Mouse (Mus musculus): ENCODE data around the gene Wdpcp. TPM values are rescaled to one million over a fixed set of nuclear protein-coding genes. Genes with fewer than 3 reads are reported as not detected.

The Wdpcp gene
- polyA plus RNA-seq, 2 experiments: 0.73 to 0.96 TPM

- no peak for DNase-seq (ENCODE audit: low read depth in 3 of 3, low spot score in 3 of 3)
- Histone ChIP-seq H3K9me3 (ENCODE audit: control insufficient read depth, low read length) (no peaks in the 10 kb centered on the region), H3K36me3 (replicated peaks; ENCODE audit: control insufficient read depth, insufficient read depth, low read depth) (no peaks in the 10 kb centered on the region), H3K4me3 (ENCODE audit: insufficient read depth in 1 of 2, low read depth in 2 of 2, low read length in 2 of 2) (no peak overlapping the region), H3K4me2 (ENCODE audit: low read depth) (no peak overlapping the region), H3K27me3 (ENCODE audit: control insufficient read depth, insufficient read depth, low read length) (no peaks in the 10 kb centered on the region), H3K27ac (no peak overlapping the region), H3K4me1 (replicated peaks; ENCODE audit: control insufficient read depth in 2 of 2, insufficient read depth in 2 of 2, low read length in 1 of 2) (peaks cover 4 to 8% of the 10 kb centered on the region in 2 experiments), H3K9ac (replicated peaks) (no peak overlapping the region)
- TF ChIP-seq CTCF (IDR thresholded peaks at IDR 0.05; ENCODE audit: low read depth) (no peak), EP300 (IDR thresholded peaks at IDR 0.05; ENCODE audit: low read depth) (no peak)
- no peak for ATAC-seq (ENCODE audit: insufficient read depth)
- 57% methylated on average over 2 of the region's 2 CpGs for WGBS (ENCODE audit: insufficient replicate concordance)
Observed at GRCm38 (mm10) chr11:21549052-21549451, 23.0 kb upstream of the Wdpcp start.

- no peak for DNase-seq (ENCODE audit: low read depth in 3 of 3, low spot score in 3 of 3)
- 4% methylated on average over 4 of the region's 4 CpGs for WGBS (ENCODE audit: insufficient replicate concordance)
- H3K4me2 ChIP-seq (ENCODE audit: low read depth): peak overlapping the region; percentile 58
- no peaks in the 10 kb centered on the region for H3K36me3 ChIP-seq (replicated peaks; ENCODE audit: control insufficient read depth, insufficient read depth, low read depth)
- no peaks in the 10 kb centered on the region for H3K27me3 ChIP-seq (ENCODE audit: control insufficient read depth, insufficient read depth, low read length)
- ATAC-seq (ENCODE audit: insufficient read depth): peak; percentile 56; the same call in 1 of the 2 replicates
- H3K27ac ChIP-seq: no peak overlapping the region
- peak overlapping the region in 1 of 2 experiments; percentile 43; a peak in 2 of 4 replicates for H3K4me3 ChIP-seq (ENCODE audit: insufficient read depth in 1 of 2, low read depth in 2 of 2, low read length in 2 of 2)
- TF ChIP-seq CTCF (IDR thresholded peaks at IDR 0.05; ENCODE audit: low read depth) (no peak), EP300 (IDR thresholded peaks at IDR 0.05; ENCODE audit: low read depth) (no peak)
- H3K9ac ChIP-seq (replicated peaks): peak overlapping the region; percentile 51
- H3K4me1 ChIP-seq (replicated peaks; ENCODE audit: control insufficient read depth in 2 of 2, insufficient read depth in 2 of 2, low read length in 1 of 2): peaks cover 4 to 8% of the 10 kb centered on the region in 2 experiments
- H3K9me3 ChIP-seq (ENCODE audit: control insufficient read depth, low read length): no peaks in the 10 kb centered on the region
Observed at GRCm38 (mm10) chr11:21549754-21550153, 22.3 kb upstream of the Wdpcp start.

GRCm38 (mm10) chr11:21550222-21551173 lies 21.5 kb upstream of the Wdpcp start:
- H3K4me1 ChIP-seq (replicated peaks; ENCODE audit: control insufficient read depth in 2 of 2, insufficient read depth in 2 of 2, low read length in 1 of 2): peaks cover 4 to 8% of the 10 kb centered on the region in 2 experiments
- peak overlapping the region in 1 of 2 experiments; percentile 43; a peak in 2 of 4 replicates for H3K4me3 ChIP-seq (ENCODE audit: insufficient read depth in 1 of 2, low read depth in 2 of 2, low read length in 2 of 2)
- 64% methylated on average over 12 of the region's 12 CpGs for WGBS (ENCODE audit: insufficient replicate concordance)
- no peaks in the 10 kb centered on the region for H3K36me3 ChIP-seq (replicated peaks; ENCODE audit: control insufficient read depth, insufficient read depth, low read depth)
- ATAC-seq (ENCODE audit: insufficient read depth): peak; percentile 39; the same call in 1 of the 2 replicates
- no peaks in the 10 kb centered on the region for H3K27me3 ChIP-seq (ENCODE audit: control insufficient read depth, insufficient read depth, low read length)
- TF ChIP-seq EP300 (IDR thresholded peaks at IDR 0.05; ENCODE audit: low read depth) (no peak), CTCF (IDR thresholded peaks at IDR 0.05; ENCODE audit: low read depth) (no peak)
- H3K9me3 ChIP-seq (ENCODE audit: control insufficient read depth, low read length): no peaks in the 10 kb centered on the region
- peak overlapping the region; percentile 51 for H3K9ac ChIP-seq (replicated peaks)
- H3K27ac ChIP-seq: no peak overlapping the region
- peak overlapping the region; percentile 58 for H3K4me2 ChIP-seq (ENCODE audit: low read depth)
- no peak for DNase-seq (ENCODE audit: low read depth in 3 of 3, low spot score in 3 of 3)

DNA sequence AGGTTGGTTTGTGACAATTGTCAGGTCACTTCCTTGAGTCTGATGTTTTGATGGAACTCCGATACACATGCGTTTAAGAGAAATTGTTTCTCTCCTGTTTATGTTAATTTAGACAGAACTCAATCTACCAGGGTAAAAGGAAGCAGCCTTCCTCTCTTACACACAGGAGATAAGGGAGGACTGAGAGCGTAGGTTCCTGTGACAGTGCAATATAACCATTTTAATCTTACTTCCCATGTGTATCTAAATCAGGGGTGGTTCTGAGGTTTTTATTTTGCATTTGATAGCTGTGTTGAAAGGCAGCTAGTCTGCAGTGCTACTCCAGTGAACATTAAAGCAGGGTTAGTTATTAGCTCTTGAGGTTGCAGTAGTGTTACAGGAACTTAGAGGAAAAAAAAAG lies 20.0 kb upstream of the Wdpcp start:
- no peaks in the 10 kb centered on the region for H3K27me3 ChIP-seq (ENCODE audit: control insufficient read depth, insufficient read depth, low read length)
- ATAC-seq (ENCODE audit: insufficient read depth) (no peak), DNase-seq (ENCODE audit: low read depth in 3 of 3, low spot score in 3 of 3) (no peak)
- no peak overlapping the region for H3K27ac ChIP-seq
- peaks cover 4 to 8% of the 10 kb centered on the region in 2 experiments for H3K4me1 ChIP-seq (replicated peaks; ENCODE audit: control insufficient read depth in 2 of 2, insufficient read depth in 2 of 2, low read length in 1 of 2)
- H3K9ac ChIP-seq (replicated peaks): no peak overlapping the region
- TF ChIP-seq CTCF (IDR thresholded peaks at IDR 0.05; ENCODE audit: low read depth) (no peak), EP300 (IDR thresholded peaks at IDR 0.05; ENCODE audit: low read depth) (no peak)
- no peak overlapping the region for H3K4me3 ChIP-seq (ENCODE audit: insufficient read depth in 1 of 2, low read depth in 2 of 2, low read length in 2 of 2)
- 9% methylated on average over 3 of the region's 3 CpGs for WGBS (ENCODE audit: insufficient replicate concordance)
- no peaks in the 10 kb centered on the region for H3K9me3 ChIP-seq (ENCODE audit: control insufficient read depth, low read length)
- H3K36me3 ChIP-seq (replicated peaks; ENCODE audit: control insufficient read depth, insufficient read depth, low read depth): no peaks in the 10 kb centered on the region
- no peak overlapping the region for H3K4me2 ChIP-seq (ENCODE audit: low read depth)

DNA sequence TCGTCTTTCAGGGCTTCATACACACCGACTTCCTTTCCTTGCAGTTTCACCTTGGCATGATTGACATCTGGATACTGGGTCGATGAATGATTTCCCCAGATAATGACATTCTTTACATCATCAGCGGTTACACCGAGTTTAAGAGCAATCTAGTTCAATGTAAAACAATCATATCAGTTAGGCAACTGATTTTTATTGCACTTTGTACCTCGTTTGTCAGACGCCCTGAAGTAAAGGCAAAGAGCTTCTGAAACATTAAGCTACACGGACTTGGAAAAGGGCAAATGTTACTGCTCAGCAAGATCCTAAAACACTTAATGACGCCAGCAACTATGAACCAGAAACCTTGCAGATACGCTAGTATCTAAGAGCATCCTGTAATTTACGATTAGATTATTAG lies 12.3 kb upstream of the Wdpcp start:
- TF ChIP-seq EP300 (IDR thresholded peaks at IDR 0.05; ENCODE audit: low read depth): no peak
- no peak for TF ChIP-seq CTCF (IDR thresholded peaks at IDR 0.05; ENCODE audit: low read depth)
- no peak overlapping the region for H3K9ac ChIP-seq (replicated peaks)
- H3K4me3 ChIP-seq (ENCODE audit: insufficient read depth in 1 of 2, low read depth in 2 of 2, low read length in 2 of 2): no peak overlapping the region
- H3K4me1 ChIP-seq (replicated peaks; ENCODE audit: control insufficient read depth in 2 of 2, insufficient read depth in 2 of 2, low read length in 1 of 2): no peaks in the 10 kb centered on the region
- no peaks in the 10 kb centered on the region for H3K27me3 ChIP-seq (ENCODE audit: control insufficient read depth, insufficient read depth, low read length)
- ATAC-seq (ENCODE audit: insufficient read depth) (no peak), DNase-seq (ENCODE audit: low read depth in 3 of 3, low spot score in 3 of 3) (no peak)
- 71% methylated on average over 11 of the region's 11 CpGs for WGBS (ENCODE audit: insufficient replicate concordance)
- H3K27ac ChIP-seq: no peak overlapping the region
- H3K4me2 ChIP-seq (ENCODE audit: low read depth): no peak overlapping the region
- no peaks in the 10 kb centered on the region for H3K9me3 ChIP-seq (ENCODE audit: control insufficient read depth, low read length)
- peaks cover 5% of the 10 kb centered on the region for H3K36me3 ChIP-seq (replicated peaks; ENCODE audit: control insufficient read depth, insufficient read depth, low read depth)
